Mouse (Mus musculus): ENCODE data around the gene 1700012P22Rik. TPM values are rescaled to one million over a fixed set of nuclear protein-coding genes. Genes with fewer than 3 reads are reported as not detected.

The 1700012P22Rik gene
- total RNA-seq (2023): not detected

GRCm38 (mm10) chr4:144438672-144439071 lies at the start of gene 1700012P22Rik:
TSS of gene 1700012P22Rik (minus strand) at chr4:144438772.

GRCm38 (mm10) chr4:144463656-144464055 lies 25.1 kb upstream of the 1700012P22Rik start, which contains the start of gene Aadacl3:
TSS of gene Aadacl3 (minus strand) at chr4:144463756.

GRCm38 (mm10) chr4:144453217-144453616 lies 14.6 kb upstream of the 1700012P22Rik start, which contains the start of gene Gm9944:
TSS of gene Gm9944 (minus strand) at chr4:144453317.

GRCm38 (mm10) chr4:144408290-144408689 lies 30.3 kb downstream of the 1700012P22Rik start, which contains the start of gene Pramef12:
TSS of gene Pramef12 (minus strand) at chr4:144408464.

GRCm38 (mm10) chr4:144377911-144378310 lies 60.7 kb downstream of the 1700012P22Rik start, which contains the start of gene Pramef20:
TSS of gene Pramef20 (minus strand) at chr4:144377933.

Other genes with a start within 250 kb of the 1700012P22Rik start
- gene Oog2, start 248.1 kb downstream of the 1700012P22Rik start, total RNA-seq (2023): not detected
- not detected for gene C87977, start 225.5 kb downstream of the 1700012P22Rik start, total RNA-seq (2023)
- gene Pramel5, start 158.3 kb downstream of the 1700012P22Rik start, total RNA-seq (2023): not detected
- gene Gm13128, start 108.5 kb downstream of the 1700012P22Rik start, total RNA-seq (2023): not detected
- gene Gm13119, start 80.8 kb downstream of the 1700012P22Rik start, total RNA-seq (2023): not detected
- not detected for gene Pramef20, start 60.8 kb downstream of the 1700012P22Rik start, total RNA-seq (2023)
- not detected for gene Pramef12, start 30.3 kb downstream of the 1700012P22Rik start, total RNA-seq (2023)
- not detected for gene Gm9944, start 14.5 kb upstream of the 1700012P22Rik start, total RNA-seq (2023)
- not detected for gene Aadacl3, start 25.0 kb upstream of the 1700012P22Rik start, total RNA-seq (2023)
- gene 9430007A20Rik, start 81.0 kb upstream of the 1700012P22Rik start, total RNA-seq (2023): not detected
- not detected for gene Gm13124, start 126.4 kb upstream of the 1700012P22Rik start, total RNA-seq (2023)
- gene Aadacl4, start 174.9 kb upstream of the 1700012P22Rik start, total RNA-seq (2023): not detected
- gene Gm436, start 247.6 kb upstream of the 1700012P22Rik start, total RNA-seq (2023): not detected

Measured in neutrophil, adult 59 days (primary cell).